Mouse (Mus musculus) midbrain, embryonic 15.5 days (tissue): ENCODE data around the gene Slc15a3. TPM values are rescaled to one million over a fixed set of nuclear protein-coding genes. Genes with fewer than 3 reads are reported as not detected.

ENCODE experiments used
- ATAC-seq: fragments of 200-750 bp; cut with Nextera tagmentation; replicated peaks from 2 replicates; pipeline ENCODE4 v1.8.0; 2017; ENCODE audit warnings: moderate TSS enrichment
- H3K27ac ChIP-seq: fragments of 300-500 bp; sonication (generic); 2 replicates; pipeline ENCODE4 v1.5.1; 2015; ENCODE audit warnings: mild to moderate bottlenecking, inconsistent platforms
- H3K27me3 ChIP-seq: fragments of 300-500 bp; sonication (generic); replicated peaks from 2 replicates; pipeline ENCODE4 v1.6.1; 2015; ENCODE audit warnings: inconsistent platforms
- H3K36me3 ChIP-seq: fragments of 300-500 bp; sonication (generic); replicated peaks from 2 replicates; pipeline ENCODE4 v1.6.1; 2015; ENCODE audit warnings: inconsistent platforms
- H3K4me1 ChIP-seq: fragments of 300-500 bp; sonication (generic); 2 replicates; pipeline ENCODE4 v1.6.1; 2015; ENCODE audit warnings: inconsistent platforms
- H3K4me2 ChIP-seq: fragments of 300-500 bp; sonication (generic); 2 replicates; pipeline ENCODE4 v1.6.1; 2015; ENCODE audit warnings: inconsistent platforms, mild to moderate bottlenecking, moderate library complexity
- H3K4me3 ChIP-seq: fragments of 300-500 bp; sonication (generic); 2 replicates; pipeline ENCODE4 v1.5.1; 2015; ENCODE audit warnings: mild to moderate bottlenecking, inconsistent platforms
- H3K9ac ChIP-seq: fragments of 300-500 bp; sonication (generic); 2 replicates; pipeline ENCODE4 v1.6.1; 2015; ENCODE audit warnings: mild to moderate bottlenecking, inconsistent platforms
- H3K9me3 ChIP-seq: fragments of 300-500 bp; sonication (generic); 2 replicates; pipeline ENCODE4 v1.6.1; 2016; ENCODE audit warnings: inconsistent platforms
- WGBS: fragments of 180-500 bp; shearing (Covaris S2); methylation state at CpG from one replicate; pipeline ENCODE4 v1.1.7; 2015; ENCODE audit warnings: mixed read lengths; 5-methylcytosine and 5-hydroxymethylcytosine counted together
- polyA plus RNA-seq: library from polyadenylated mRNA; unstranded; fragments of >200 nt; fragmentation: Nextera tagmentation; extraction: Ambion mirVana; gene quantifications from 2 replicates; pipeline ENCODE4 v1.2.1, GENCODE M21; 2015

The Slc15a3 gene
- polyA plus RNA-seq, 1 experiment from 2014 or later = 0.13 TPM

DNA sequence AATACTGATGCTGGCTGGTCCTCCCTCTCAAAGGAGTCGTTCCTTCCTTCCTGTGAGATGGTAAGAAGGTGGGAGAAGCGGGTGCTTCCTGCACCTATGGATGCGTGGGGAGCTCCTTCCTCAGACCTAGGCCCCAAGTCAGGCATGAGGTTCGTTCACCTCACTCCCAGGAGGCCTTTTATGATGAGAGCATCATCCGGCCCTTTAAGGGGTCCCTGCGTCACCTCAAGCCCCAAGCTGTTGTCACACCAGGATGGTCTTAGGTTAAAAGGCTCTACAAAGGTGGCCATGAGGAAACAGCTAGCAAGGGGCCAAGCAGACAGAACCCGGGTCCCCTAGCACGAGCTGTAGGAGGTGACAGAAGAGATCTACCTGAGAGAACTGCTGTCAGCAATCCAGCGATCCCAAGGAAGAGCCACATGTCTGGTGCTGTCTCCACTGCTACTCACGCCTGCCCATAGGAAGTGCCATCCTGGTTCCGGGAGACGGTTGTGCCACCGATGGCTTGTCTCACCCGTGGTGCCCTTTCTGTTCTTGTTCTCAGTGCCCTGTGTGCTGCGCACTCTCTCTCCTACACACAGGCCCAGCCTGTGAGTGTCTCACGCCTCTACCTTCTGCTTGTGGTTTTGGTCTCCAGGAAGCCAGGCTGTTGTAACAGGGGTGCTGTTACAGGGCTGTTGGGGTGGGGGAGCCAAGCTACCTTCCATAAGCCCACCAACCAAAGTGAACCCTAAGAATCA lies 9.9 kb upstream of the Slc15a3 start, which contains the start of gene Cd6:
TSS of gene Cd6 (minus strand) at position 623 of the 740 bp plus-strand sequence.
- Histone ChIP-seq H3K4me1 (no peaks in the 10 kb centered on the region), H3K9me3 (no peaks in the 10 kb centered on the region), H3K4me2 (no peak within 1 kb of the TSS), H3K27ac (no peak within 1 kb of the TSS), H3K4me3 (no peak within 1 kb of the TSS), H3K36me3 (no peaks in the 10 kb centered on the region), H3K9ac (no peak within 1 kb of the TSS), H3K27me3 (no peaks in the 10 kb centered on the region; the same call in 1 of the 2 replicates)
- WGBS = 91% methylated on average over 16 of the region's 16 CpGs
- no peak for ATAC-seq

DNA sequence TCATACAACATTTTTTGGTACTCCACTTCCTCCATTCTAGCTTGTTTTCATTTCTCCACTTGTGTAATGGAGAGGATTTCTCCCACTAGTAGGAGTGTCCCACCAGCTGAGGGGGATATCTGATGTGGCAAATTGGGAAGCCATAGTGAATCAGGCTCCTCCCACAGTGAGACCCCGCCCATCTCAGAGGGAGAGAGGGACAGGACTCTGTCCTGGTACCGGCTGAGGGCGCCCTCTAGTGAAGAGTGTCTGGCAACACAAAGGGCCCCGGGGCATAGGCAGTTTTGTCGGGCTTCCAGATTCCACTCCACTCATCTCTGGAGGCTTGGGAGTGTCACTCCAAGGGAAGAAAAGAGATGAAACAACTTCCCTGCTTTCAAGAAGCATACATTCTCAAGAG lies 8.1 kb upstream of the Slc15a3 start:
- H3K4me3 ChIP-seq = no peak overlapping the region
- H3K4me1 ChIP-seq = no peaks in the 10 kb centered on the region
- H3K9me3 ChIP-seq = no peaks in the 10 kb centered on the region
- H3K27ac ChIP-seq = no peak overlapping the region
- no peak overlapping the region for H3K9ac ChIP-seq
- H3K36me3 ChIP-seq = no peaks in the 10 kb centered on the region
- 7% methylated on average over 5 of the region's 5 CpGs for WGBS
- H3K27me3 ChIP-seq = no peaks in the 10 kb centered on the region; the same call in 1 of the 2 replicates
- H3K4me2 ChIP-seq = no peak overlapping the region
- no peak for ATAC-seq

DNA sequence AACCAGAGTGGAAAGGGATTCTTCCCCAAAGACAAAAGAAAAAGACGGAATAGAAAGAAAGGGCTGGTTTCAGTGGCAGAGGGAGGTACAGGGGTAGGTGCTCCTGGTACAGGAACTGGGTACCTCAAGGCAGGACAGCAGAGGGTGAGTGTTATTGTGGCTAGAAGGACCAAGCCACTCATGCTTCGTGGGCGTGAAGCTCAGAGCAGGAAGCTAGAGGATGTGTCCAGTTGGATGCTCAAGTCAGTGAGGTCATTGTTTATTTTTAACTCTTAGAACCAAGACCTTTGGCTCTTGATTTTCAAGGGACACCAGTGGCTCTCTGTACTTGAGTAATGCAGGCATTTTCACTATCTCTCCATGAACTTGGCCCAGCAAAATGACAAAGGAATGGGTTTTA lies 7.5 kb upstream of the Slc15a3 start:
- no peak for ATAC-seq
- 91% methylated on average over 3 of the region's 3 CpGs for WGBS
- H3K27me3 ChIP-seq = no peaks in the 10 kb centered on the region; the same call in 1 of the 2 replicates

DNA sequence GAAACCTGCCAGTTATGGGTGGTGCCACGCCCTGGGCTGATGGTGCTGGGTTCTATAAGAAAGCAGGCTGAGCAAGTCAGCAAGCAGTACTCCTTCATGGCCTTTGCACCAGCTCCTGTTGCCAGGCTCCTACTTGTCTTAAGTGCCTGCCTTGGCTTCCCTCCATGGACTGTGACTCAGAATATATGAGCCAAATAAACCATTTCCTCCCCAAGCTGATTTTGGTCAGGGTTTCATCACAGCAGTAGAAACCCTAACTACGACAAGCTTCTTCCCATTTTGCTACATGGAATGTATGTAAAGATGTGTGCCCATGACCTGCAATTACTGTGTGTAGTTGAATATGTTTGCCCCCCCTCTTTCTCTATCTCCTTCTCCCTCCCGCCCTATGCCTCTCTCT lies 5.9 kb upstream of the Slc15a3 start:
- ATAC-seq = no peak
- H3K9me3 ChIP-seq = no peaks in the 10 kb centered on the region
- H3K4me3 ChIP-seq = no peak overlapping the region
- no peak overlapping the region for H3K4me2 ChIP-seq
- WGBS = 85% methylated on average over 3 of the region's 3 CpGs
- no peaks in the 10 kb centered on the region for H3K36me3 ChIP-seq
- H3K9ac ChIP-seq = no peak overlapping the region
- H3K27me3 ChIP-seq = no peaks in the 10 kb centered on the region; the same call in 1 of the 2 replicates
- H3K4me1 ChIP-seq = no peaks in the 10 kb centered on the region
- no peak overlapping the region for H3K27ac ChIP-seq

More for the DNA sequence above, 7.5 kb upstream of the Slc15a3 start:
- no peak overlapping the region for H3K4me2 ChIP-seq
- H3K36me3 ChIP-seq = no peaks in the 10 kb centered on the region
- H3K9ac ChIP-seq = no peak overlapping the region
- no peaks in the 10 kb centered on the region for H3K9me3 ChIP-seq
- H3K4me1 ChIP-seq = no peaks in the 10 kb centered on the region
- no peak overlapping the region for H3K4me3 ChIP-seq
- no peak overlapping the region for H3K27ac ChIP-seq

DNA sequence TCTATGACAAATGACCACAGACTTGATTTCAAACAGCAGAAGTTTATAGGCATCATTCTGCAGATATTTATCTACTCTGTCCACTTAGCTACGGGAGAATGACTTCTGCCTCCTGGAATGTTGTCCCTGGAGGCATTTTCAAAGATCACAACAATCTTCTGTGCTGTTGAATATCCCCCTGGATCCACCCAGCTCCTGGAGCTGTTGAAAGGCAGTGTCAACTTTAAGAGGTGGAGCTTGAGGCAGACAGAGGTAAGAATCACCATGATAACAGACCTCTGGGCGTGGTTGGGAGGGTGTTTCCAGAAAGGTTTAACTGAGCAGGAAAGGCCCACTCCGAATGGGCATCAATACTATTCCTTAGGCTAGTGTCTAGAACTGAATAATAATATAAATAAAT lies 3.9 kb upstream of the Slc15a3 start:
- Histone ChIP-seq H3K4me3 (no peak overlapping the region), H3K9ac (no peak overlapping the region), H3K27me3 (no peaks in the 10 kb centered on the region; the same call in 1 of the 2 replicates), H3K4me2 (no peak overlapping the region), H3K4me1 (no peaks in the 10 kb centered on the region), H3K36me3 (no peaks in the 10 kb centered on the region), H3K27ac (no peak overlapping the region), H3K9me3 (no peaks in the 10 kb centered on the region)
- 72% methylated on average over 3 of the region's 3 CpGs for WGBS
- no peak for ATAC-seq

DNA sequence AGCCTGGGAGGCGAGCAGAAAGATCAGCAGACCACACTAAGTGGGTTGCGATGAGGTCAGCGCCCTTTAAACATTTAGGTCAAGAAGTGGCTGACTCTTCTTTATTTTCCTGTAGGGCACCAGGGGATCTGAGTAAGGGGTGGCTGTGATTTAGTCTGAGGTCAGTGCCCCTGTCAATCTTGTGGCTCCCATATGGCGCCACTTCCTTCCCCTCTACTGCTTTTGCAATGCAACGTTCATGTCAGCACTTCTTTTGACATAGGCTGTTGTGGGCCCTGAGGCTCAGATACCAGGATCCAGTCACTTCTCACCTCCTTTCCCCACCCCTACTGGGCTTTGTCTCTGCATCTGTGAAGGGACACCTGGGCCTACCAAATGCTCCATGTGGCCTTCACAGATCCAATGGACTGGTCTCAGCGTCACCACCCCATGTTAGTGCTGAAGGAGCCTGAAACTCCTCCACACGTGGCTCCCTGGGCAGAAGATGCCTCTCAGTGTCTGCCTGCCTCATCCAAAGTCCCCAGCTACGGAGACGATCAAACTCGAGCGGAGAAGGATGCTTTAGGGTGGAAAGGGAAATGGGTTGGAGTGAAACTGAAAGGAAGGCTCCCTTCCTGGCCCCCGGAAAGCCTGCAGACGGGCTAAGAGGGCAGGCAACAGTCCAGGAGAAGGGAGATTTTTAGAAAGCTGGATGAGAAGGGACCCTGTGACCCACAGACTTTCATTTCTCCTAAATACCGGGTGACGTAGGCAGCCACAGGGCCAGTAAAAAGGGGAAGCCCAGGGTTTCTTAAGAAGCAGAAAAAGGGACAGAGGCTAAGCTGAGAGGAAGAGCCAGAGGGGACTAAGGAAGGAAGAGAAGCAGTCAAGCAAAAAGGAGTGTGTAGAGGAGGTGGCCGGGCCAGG lies 2.4 kb downstream of the Slc15a3 start:
- H3K4me3 ChIP-seq = no peak overlapping the region
- no peak for ATAC-seq
- H3K36me3 ChIP-seq = no peaks in the 10 kb centered on the region
- H3K4me1 ChIP-seq = no peaks in the 10 kb centered on the region
- H3K4me2 ChIP-seq = no peak overlapping the region
- H3K27me3 ChIP-seq = no peaks in the 10 kb centered on the region
- WGBS = 61% methylated on average over 16 of the region's 16 CpGs
- H3K9me3 ChIP-seq = no peaks in the 10 kb centered on the region
- no peak overlapping the region for H3K9ac ChIP-seq
- H3K27ac ChIP-seq = no peak overlapping the region

DNA sequence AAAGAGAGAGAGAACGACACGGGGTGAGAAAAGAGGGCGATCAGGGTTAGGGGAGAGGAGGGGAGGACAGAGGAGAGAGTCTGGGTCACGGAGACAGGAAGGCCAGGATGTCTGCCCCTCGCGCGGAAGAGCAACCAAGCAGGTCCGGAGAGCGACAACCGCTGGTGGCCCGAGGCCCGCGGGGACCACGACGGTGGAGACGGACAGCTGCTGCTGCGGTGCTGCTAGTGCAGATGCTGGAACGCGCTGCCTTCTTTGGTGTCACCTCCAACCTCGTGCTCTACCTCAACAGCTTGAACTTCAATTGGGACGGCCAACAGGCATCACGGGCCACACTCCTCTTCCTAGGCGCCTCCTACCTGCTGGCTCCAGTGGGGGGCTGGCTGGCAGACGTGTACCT lies 3.4 kb downstream of the Slc15a3 start:
- 58% methylated on average over 24 of the region's 24 CpGs for WGBS
- H3K27me3 ChIP-seq = no peaks in the 10 kb centered on the region
- ATAC-seq = no peak
- H3K4me3 ChIP-seq = no peak overlapping the region
- no peak overlapping the region for H3K4me2 ChIP-seq
- no peaks in the 10 kb centered on the region for H3K36me3 ChIP-seq
- no peak overlapping the region for H3K9ac ChIP-seq
- no peaks in the 10 kb centered on the region for H3K9me3 ChIP-seq
- H3K27ac ChIP-seq = no peak overlapping the region
- H3K4me1 ChIP-seq = no peaks in the 10 kb centered on the region

DNA sequence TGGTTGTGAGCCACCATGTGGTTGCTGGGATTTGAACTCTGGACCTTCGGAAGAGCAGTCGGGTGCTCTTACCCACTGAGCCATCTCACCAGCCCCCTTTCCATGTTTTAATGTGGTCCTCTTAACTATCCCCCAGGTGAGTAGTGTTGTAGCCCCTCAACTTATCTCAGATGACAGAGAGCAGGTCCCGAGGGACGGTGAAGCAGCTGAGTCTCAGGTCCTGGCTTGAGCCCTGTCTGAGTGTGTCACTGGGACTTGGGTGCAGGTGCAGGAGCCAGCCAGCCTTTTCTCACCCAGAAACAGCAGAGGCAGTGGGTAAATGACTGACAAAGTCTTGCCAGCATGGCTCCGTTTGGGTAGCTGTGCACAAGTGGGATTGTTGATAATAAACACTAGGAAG lies 4.7 kb downstream of the Slc15a3 start:
- H3K4me2 ChIP-seq = no peak overlapping the region
- H3K27me3 ChIP-seq = no peaks in the 10 kb centered on the region
- H3K36me3 ChIP-seq = no peaks in the 10 kb centered on the region
- ATAC-seq = no peak
- no peak overlapping the region for H3K9ac ChIP-seq
- H3K4me3 ChIP-seq = no peak overlapping the region
- 91% methylated on average over 5 of the region's 5 CpGs for WGBS
- H3K9me3 ChIP-seq = no peaks in the 10 kb centered on the region
- no peak overlapping the region for H3K27ac ChIP-seq
- H3K4me1 ChIP-seq = no peaks in the 10 kb centered on the region

DNA sequence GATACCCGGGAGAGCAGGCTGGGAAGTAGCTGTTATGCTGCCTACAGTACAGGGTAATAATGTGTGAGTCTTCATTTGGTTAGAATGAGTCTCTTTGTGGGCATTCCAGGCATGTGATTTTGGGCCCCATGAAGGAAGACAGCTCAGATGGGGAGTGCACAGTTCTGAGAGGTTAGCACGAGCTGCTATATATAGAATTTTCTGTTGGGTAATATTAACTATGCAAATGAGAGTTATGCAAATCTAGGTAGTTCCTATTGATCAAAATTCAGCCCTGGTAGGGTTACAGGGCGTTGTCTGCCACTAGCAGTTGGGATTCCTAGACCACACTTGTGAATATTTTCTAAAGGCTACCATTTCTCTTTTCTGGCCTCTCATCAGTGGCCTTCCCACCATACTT lies 5.9 kb downstream of the Slc15a3 start:
- H3K27ac ChIP-seq = no peak overlapping the region
- no peak overlapping the region for H3K4me2 ChIP-seq
- 81% methylated on average over 3 of the region's 3 CpGs for WGBS
- no peaks in the 10 kb centered on the region for H3K27me3 ChIP-seq
- no peak overlapping the region for H3K4me3 ChIP-seq
- H3K4me1 ChIP-seq = no peaks in the 10 kb centered on the region
- H3K9ac ChIP-seq = no peak overlapping the region
- H3K9me3 ChIP-seq = no peaks in the 10 kb centered on the region
- H3K36me3 ChIP-seq = no peaks in the 10 kb centered on the region
- ATAC-seq = no peak

DNA sequence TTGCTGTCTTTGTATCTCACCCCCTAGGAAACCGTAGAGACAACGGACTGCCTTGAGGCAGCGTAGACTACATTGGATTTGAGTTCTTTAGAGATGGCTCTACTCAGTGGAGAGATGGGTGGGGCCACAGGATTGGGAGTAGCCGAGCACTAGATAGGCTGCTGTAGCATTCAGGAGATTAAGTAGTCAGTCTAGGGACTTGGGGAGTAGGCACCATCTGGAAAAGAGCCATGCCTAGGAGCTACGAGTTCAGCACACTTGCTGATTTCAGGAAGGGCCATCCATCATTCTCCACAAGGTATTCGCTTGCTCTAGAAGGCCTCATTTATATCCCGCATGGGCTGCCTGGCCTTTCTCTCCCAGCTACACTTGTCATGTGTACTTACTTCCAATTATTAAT lies 6.6 kb downstream of the Slc15a3 start:
- H3K4me1 ChIP-seq = no peaks in the 10 kb centered on the region
- no peaks in the 10 kb centered on the region for H3K9me3 ChIP-seq
- H3K27ac ChIP-seq = no peak overlapping the region
- H3K36me3 ChIP-seq = no peaks in the 10 kb centered on the region
- WGBS = 56% methylated on average over 7 of the region's 7 CpGs
- H3K9ac ChIP-seq = no peak overlapping the region
- no peak for ATAC-seq
- no peak overlapping the region for H3K4me2 ChIP-seq
- H3K27me3 ChIP-seq = no peaks in the 10 kb centered on the region
- H3K4me3 ChIP-seq = no peak overlapping the region

DNA sequence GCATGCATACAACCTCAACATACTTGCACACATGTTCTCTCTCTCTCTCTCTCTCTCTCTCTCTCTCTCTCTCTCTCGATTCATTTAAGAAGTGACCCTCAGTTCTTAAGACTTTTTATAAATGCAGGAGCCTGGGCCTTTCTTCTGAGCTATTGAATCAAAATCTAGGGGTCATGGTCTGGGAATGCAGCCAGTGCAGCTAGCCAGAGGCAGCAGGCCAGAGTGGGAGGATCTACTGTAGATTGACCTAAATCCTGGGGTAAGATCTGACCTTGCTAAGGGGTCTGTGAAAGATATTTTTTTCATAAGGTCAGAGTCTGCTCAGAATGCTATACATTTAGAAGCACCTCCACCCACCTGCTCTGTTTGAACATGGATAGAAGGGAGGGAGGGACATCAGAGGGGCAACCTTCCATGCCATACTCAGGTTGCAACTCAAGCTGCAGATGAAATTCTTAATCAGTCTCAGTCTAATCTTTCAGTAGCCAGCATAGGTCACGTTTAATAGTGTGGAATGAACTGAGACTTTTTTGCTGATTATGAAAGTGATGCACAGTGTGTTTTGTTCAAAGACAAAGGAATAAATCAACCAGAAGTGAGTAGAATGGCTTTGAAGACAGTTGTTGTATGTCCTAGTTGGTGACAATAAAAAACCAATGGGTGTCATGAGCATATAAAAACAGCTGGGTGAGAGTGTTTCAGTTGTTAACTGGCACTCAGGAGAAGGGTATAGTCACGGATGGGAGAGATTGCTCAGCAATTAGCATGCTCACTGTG lies 8.0 kb downstream of the Slc15a3 start:
- ATAC-seq = no peak

DNA sequence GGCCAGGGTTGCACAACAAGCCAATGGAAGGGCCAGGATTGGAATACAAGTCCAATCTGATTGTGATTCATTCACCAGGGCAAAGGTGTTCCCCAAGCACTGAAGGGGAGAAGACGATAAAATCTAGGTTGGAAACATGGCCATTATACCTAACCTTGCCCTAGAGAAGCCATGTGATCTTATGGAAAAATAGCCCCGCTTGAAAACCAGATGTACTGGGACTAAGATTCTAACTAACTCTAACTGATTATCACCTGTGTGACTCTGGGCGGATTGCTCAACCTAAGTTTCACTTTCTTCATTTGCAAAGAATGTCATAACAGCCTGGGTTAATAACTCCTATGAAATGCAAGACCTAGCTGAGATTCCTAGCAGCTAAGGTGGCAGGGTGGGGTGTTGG lies 15.9 kb downstream of the Slc15a3 start:
- Histone ChIP-seq H3K4me2 (no peak overlapping the region), H3K27ac (no peak overlapping the region), H3K4me3 (no peak overlapping the region), H3K9me3 (no peaks in the 10 kb centered on the region), H3K9ac (no peak overlapping the region), H3K4me1 (no peaks in the 10 kb centered on the region), H3K27me3 (no peaks in the 10 kb centered on the region), H3K36me3 (peaks cover 36% of the 10 kb centered on the region)
- 86% methylated on average over 3 of the region's 3 CpGs for WGBS
- no peak for ATAC-seq

More for the DNA sequence above, 8.0 kb downstream of the Slc15a3 start:
- Histone ChIP-seq H3K4me1 (no peaks in the 10 kb centered on the region), H3K4me3 (no peak overlapping the region), H3K36me3 (no peaks in the 10 kb centered on the region), H3K9ac (no peak overlapping the region), H3K27me3 (no peaks in the 10 kb centered on the region), H3K27ac (no peak overlapping the region), H3K4me2 (no peak overlapping the region), H3K9me3 (no peaks in the 10 kb centered on the region)
- WGBS = 44% methylated on average over 3 of the region's 3 CpGs
